Mouse (Mus musculus): Measurements from ENCODE around the gene Mindy1.

Mindy1 gene

GRCm38 (mm10) chr3:95294316-95294715 is 13.2 kb downstream of the Mindy1 start:
- no peak for DNase-seq (ENCODE audit: low spot score)

GRCm38 (mm10) chr3:95294718-95295117 is 13.6 kb downstream of the Mindy1 start:
- no peak for DNase-seq (ENCODE audit: low spot score)

GRCm38 (mm10) chr3:95295321-95296102 is 14.4 kb downstream of the Mindy1 start:
- no peak for DNase-seq (ENCODE audit: low spot score)

GRCm38 (mm10) chr3:95296103-95296469 is 14.9 kb downstream of the Mindy1 start:
- DNase-seq (ENCODE audit: low spot score), result peak; percentile 63

GRCm38 (mm10) chr3:95298018-95298417 is 16.9 kb downstream of the Mindy1 start:
- no peak for DNase-seq (ENCODE audit: low spot score)

- DNase-seq (ENCODE audit: low spot score), result no peak
Measured at GRCm38 (mm10) chr3:95301204-95301796, 20.2 kb downstream of the Mindy1 start.

- no peak for DNase-seq (ENCODE audit: low spot score)
Measured at GRCm38 (mm10) chr3:95306244-95306643, 25.1 kb downstream of the Mindy1 start.

- DNase-seq (ENCODE audit: low spot score), result peak; percentile 69
Measured at GRCm38 (mm10) chr3:95307100-95307499, 26.0 kb downstream of the Mindy1 start, which contains the start of gene Anxa9. TSS of gene Anxa9 (minus strand) at chr3:95307176.

- no peak for DNase-seq (ENCODE audit: low spot score)
Measured at GRCm38 (mm10) chr3:95310496-95310895, 29.4 kb downstream of the Mindy1 start.

GRCm38 (mm10) chr3:95310968-95311882 is 30.1 kb downstream of the Mindy1 start:
- peak; percentile 73 for DNase-seq (ENCODE audit: low spot score)

GRCm38 (mm10) chr3:95312623-95313022 is 31.5 kb downstream of the Mindy1 start:
- no peak for DNase-seq (ENCODE audit: low spot score)

- no peak for DNase-seq (ENCODE audit: low spot score)
Measured at GRCm38 (mm10) chr3:95313476-95313875, 32.3 kb downstream of the Mindy1 start.

GRCm38 (mm10) chr3:95314075-95314474 is 32.9 kb downstream of the Mindy1 start:
- DNase-seq (ENCODE audit: low spot score), result no peak

GRCm38 (mm10) chr3:95314486-95315093 is 33.4 kb downstream of the Mindy1 start, which contains the start of gene Cers2:
TSS of gene Cers2 (plus strand) at chr3:95314791.
- no peak for DNase-seq (ENCODE audit: low spot score)

GRCm38 (mm10) chr3:95315094-95315843 is 34.1 kb downstream of the Mindy1 start:
- peak; percentile 93 for DNase-seq (ENCODE audit: low spot score)

- DNase-seq (ENCODE audit: low spot score), result no peak
Measured at GRCm38 (mm10) chr3:95315844-95316550, 34.9 kb downstream of the Mindy1 start.

- DNase-seq (ENCODE audit: low spot score), result peak; percentile 71
Measured at GRCm38 (mm10) chr3:95317414-95318080, 36.4 kb downstream of the Mindy1 start.

- DNase-seq (ENCODE audit: low spot score), result no peak
Measured at GRCm38 (mm10) chr3:95318548-95318947, 37.4 kb downstream of the Mindy1 start.

- DNase-seq (ENCODE audit: low spot score), result no peak
Measured at GRCm38 (mm10) chr3:95319110-95319509, 38.0 kb downstream of the Mindy1 start.
